Mouse (Mus musculus): ENCODE data around the gene Srpx2. TPM values are rescaled to one million over a fixed set of nuclear protein-coding genes. Genes with fewer than 3 reads are reported as not detected.

Gene Srpx2
- polyA plus RNA-seq (2012; rRNA removed) = 0.24 and 0.41 TPM in 2 replicates

GRCm38 (mm10) chrX:133908261-133908660 is at the start of gene Srpx2:
TSS of gene Srpx2 (plus strand) at chrX:133908426.

GRCm38 (mm10) chrX:133898014-133898542 is 10.1 kb upstream of the Srpx2 start, which contains the start of gene Tspan6:
TSS of gene Tspan6 (minus strand) at chrX:133898429.

GRCm38 (mm10) chrX:133981231-133982002 is 73.2 kb downstream of the Srpx2 start, which contains the start of gene Sytl4:
TSS of gene Sytl4 (minus strand) at chrX:133981812.

Other genes with a start within 250 kb of the Srpx2 start
- 0.06 and 0.16 TPM in 2 replicates for gene Pcdh19, start 219.4 kb upstream of the Srpx2 start, polyA plus RNA-seq (2012; rRNA removed)
- 0.03 and 0.63 TPM in 2 replicates for gene Tnmd, start 57.4 kb upstream of the Srpx2 start, polyA plus RNA-seq (2012; rRNA removed)
- gene Tspan6, start 10.0 kb upstream of the Srpx2 start, polyA plus RNA-seq (2012; rRNA removed) = 4.6 and 4.9 TPM in 2 replicates
- gene Sytl4, start 73.4 kb downstream of the Srpx2 start, polyA plus RNA-seq (2012; rRNA removed) = 0.87 and 0.91 TPM in 2 replicates
- gene Cstf2, start 150.8 kb downstream of the Srpx2 start, polyA plus RNA-seq (2012; rRNA removed) = 12.7 and 13.7 TPM in 2 replicates

All from liver, embryonic 14 days (tissue).